Mouse (Mus musculus): ENCODE data around the gene Rab3c. TPM values are rescaled to one million over a fixed set of nuclear protein-coding genes. Genes with fewer than 3 reads are reported as not detected.
A peak's percentile ranks its signal among the peaks of the same experiment; 100 is the strongest.

Rab3c gene
- polyA plus RNA-seq, 1 experiment from 2014 or later: 0.39 TPM

DNA sequence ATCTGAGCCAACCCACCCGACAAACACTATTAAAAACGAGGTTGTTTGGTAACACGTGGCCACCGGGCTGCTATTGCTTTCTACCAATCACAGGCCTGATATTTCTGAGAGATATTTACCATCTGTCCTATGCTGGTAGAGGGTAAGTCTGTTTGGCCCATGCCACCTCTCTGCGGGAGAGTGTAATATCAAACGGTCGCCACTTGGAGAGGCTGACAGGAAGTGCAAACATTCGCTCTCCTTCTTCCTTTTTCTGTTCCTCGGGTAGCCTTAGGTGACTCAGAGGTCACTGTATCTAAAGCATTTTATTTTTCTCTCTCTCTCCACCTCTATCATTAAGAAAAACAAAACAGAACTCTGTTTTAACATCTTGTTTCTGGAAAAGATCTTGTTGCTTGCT, 241.6 kb downstream of the Rab3c start:
- Histone ChIP-seq H3K27ac (replicated peaks; ENCODE audit: low read depth, low read length) (no peak overlapping the region), H3K4me1 (ENCODE audit: control insufficient read depth, insufficient read depth, low read length) (no peaks in the 10 kb centered on the region), H3K4me2 (ENCODE audit: low read depth, severe bottlenecking) (no peak overlapping the region), H3K27me3 (ENCODE audit: control insufficient read depth, insufficient read depth, low read length) (no peaks in the 10 kb centered on the region), H3K4me3 (ENCODE audit: low read depth, low read length) (no peak overlapping the region), H3K36me3 (ENCODE audit: control insufficient read depth, insufficient read depth, low read length) (no peaks in the 10 kb centered on the region), H3K9me3 (ENCODE audit: control insufficient read depth, low read length) (no peaks in the 10 kb centered on the region), H3K9ac (ENCODE audit: low read length) (no peak overlapping the region)
- 84% methylated on average over 9 of the region's 9 CpGs for WGBS
- ATAC-seq (ENCODE audit: insufficient number of reproducible peaks, low FRiP score, low TSS enrichment, low read depth) (no peak), DNase-seq (ENCODE audit: low spot score) (no peak)

DNA sequence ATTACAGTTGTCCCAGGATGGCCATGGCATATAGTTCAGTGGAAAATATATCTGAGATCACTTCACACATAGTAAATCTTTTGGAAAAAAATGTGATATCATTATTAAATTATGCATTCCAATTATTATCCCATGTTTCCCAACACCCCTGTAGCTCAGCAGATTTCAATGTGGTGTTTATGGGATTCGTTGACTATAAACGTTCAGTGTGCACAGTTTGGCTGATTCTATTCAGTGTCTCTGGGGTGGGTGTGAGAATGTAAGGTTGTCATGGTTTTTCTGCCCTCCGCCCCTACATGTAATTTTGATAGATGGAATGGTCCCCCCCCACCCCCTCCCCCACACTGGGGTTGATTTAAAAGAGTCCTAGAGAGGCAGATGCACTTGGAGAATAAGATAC, 242.3 kb downstream of the Rab3c start:
- ATAC-seq (ENCODE audit: insufficient number of reproducible peaks, low FRiP score, low TSS enrichment, low read depth) (no peak), DNase-seq (ENCODE audit: low spot score) (no peak)
- Histone ChIP-seq H3K4me2 (ENCODE audit: low read depth, severe bottlenecking) (no peak overlapping the region), H3K4me3 (ENCODE audit: low read depth, low read length) (no peak overlapping the region), H3K4me1 (ENCODE audit: control insufficient read depth, insufficient read depth, low read length) (no peaks in the 10 kb centered on the region), H3K9ac (ENCODE audit: low read length) (no peak overlapping the region), H3K27ac (replicated peaks; ENCODE audit: low read depth, low read length) (no peak overlapping the region), H3K9me3 (ENCODE audit: control insufficient read depth, low read length) (no peaks in the 10 kb centered on the region), H3K27me3 (ENCODE audit: control insufficient read depth, insufficient read depth, low read length) (no peaks in the 10 kb centered on the region), H3K36me3 (ENCODE audit: control insufficient read depth, insufficient read depth, low read length) (no peaks in the 10 kb centered on the region)
- WGBS: 91% methylated on average over 3 of the region's 3 CpGs

DNA sequence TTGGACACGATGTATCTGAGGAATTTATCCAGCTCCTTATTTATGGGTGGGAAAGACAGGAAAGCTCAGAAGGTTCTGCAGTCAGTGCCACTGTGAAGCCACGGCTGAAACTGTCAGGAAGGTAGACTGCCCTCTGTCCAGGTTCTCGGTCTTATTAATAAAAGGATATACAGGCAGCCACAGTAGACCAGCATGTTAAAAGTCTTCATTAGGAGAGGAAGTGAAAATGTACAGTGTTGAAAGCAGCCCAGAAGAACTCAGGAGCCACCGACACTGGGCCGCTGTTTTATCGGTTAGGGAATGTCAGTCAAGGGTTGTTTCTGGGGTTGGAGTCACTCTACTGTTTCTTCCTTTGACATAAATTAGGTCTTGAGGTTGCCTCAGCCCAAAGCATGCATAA, 245.9 kb downstream of the Rab3c start:
- Histone ChIP-seq H3K4me3 (ENCODE audit: low read depth, low read length) (no peak overlapping the region), H3K27ac (replicated peaks; ENCODE audit: low read depth, low read length) (no peak overlapping the region), H3K9ac (ENCODE audit: low read length) (no peak overlapping the region), H3K4me1 (ENCODE audit: control insufficient read depth, insufficient read depth, low read length) (no peaks in the 10 kb centered on the region), H3K4me2 (ENCODE audit: low read depth, severe bottlenecking) (no peak overlapping the region), H3K27me3 (ENCODE audit: control insufficient read depth, insufficient read depth, low read length) (no peaks in the 10 kb centered on the region), H3K9me3 (ENCODE audit: control insufficient read depth, low read length) (no peaks in the 10 kb centered on the region), H3K36me3 (ENCODE audit: control insufficient read depth, insufficient read depth, low read length) (no peaks in the 10 kb centered on the region)
- DNase-seq (ENCODE audit: low spot score) (no peak), ATAC-seq (ENCODE audit: insufficient number of reproducible peaks, low FRiP score, low TSS enrichment, low read depth) (no peak)
- WGBS: 81% methylated on average over 6 of the region's 6 CpGs

DNA sequence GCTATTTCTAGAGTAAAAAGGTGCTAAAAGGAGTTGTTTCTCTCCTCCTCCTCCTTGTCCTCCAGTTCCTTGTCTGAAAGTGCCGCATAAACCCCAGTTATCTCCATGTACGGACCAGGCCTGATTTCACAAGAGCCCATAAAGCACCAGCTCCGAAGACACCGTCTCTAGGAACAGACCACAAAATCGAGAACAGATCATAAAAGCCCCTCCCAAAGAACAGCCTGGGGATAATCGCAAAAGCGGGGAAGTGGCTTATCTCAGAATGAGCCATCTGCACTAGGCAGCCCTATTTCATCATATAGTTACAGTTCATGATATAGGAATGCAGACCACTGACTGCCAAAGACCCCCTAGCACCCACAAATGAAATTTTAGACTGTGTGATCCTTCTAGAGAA, 246.8 kb downstream of the Rab3c start:
- H3K4me1 ChIP-seq (ENCODE audit: control insufficient read depth, insufficient read depth, low read length): no peaks in the 10 kb centered on the region
- ATAC-seq (ENCODE audit: insufficient number of reproducible peaks, low FRiP score, low TSS enrichment, low read depth) (no peak), DNase-seq (ENCODE audit: low spot score) (no peak)
- no peak overlapping the region for H3K4me2 ChIP-seq (ENCODE audit: low read depth, severe bottlenecking)
- WGBS: 62% methylated on average over 7 of the region's 7 CpGs
- H3K36me3 ChIP-seq (ENCODE audit: control insufficient read depth, insufficient read depth, low read length): no peaks in the 10 kb centered on the region
- H3K4me3 ChIP-seq (ENCODE audit: low read depth, low read length): no peak overlapping the region
- H3K27me3 ChIP-seq (ENCODE audit: control insufficient read depth, insufficient read depth, low read length): no peaks in the 10 kb centered on the region
- H3K9ac ChIP-seq (ENCODE audit: low read length): no peak overlapping the region
- H3K9me3 ChIP-seq (ENCODE audit: control insufficient read depth, low read length): no peaks in the 10 kb centered on the region
- H3K27ac ChIP-seq (replicated peaks; ENCODE audit: low read depth, low read length): no peak overlapping the region

DNA sequence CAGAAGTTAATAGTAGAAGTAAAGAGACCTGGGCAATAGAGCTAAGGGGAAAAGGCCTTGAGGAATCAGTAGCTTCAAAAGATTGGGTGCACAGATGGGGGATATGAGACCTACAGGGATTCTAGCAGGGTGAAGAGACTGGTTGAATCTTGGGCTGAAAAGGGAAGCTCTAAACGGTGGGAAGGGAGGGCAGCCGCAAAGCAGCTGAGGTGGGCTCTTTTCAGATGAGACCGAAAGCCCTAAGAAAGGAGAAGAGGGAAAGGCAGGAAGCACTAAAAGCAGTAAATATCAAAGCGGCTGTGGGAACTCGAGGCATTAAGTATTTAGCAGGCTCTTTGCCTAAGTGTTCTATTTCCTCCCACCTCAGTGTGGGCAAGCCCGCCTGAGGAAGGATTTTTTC, 248.9 kb downstream of the Rab3c start:
- no peak for DNase-seq (ENCODE audit: low spot score)
- ATAC-seq (ENCODE audit: insufficient number of reproducible peaks, low FRiP score, low TSS enrichment, low read depth): no peak
- Histone ChIP-seq H3K4me3 (ENCODE audit: low read depth, low read length) (no peak overlapping the region), H3K4me2 (ENCODE audit: low read depth, severe bottlenecking) (peak overlapping the region; percentile 10; the same call in 1 of the 2 replicates), H3K9ac (ENCODE audit: low read length) (no peak overlapping the region), H3K27ac (replicated peaks; ENCODE audit: low read depth, low read length) (peak overlapping the region; percentile 47; the same call in 1 of the 2 replicates), H3K36me3 (ENCODE audit: control insufficient read depth, insufficient read depth, low read length) (no peaks in the 10 kb centered on the region), H3K9me3 (ENCODE audit: control insufficient read depth, low read length) (no peaks in the 10 kb centered on the region), H3K27me3 (ENCODE audit: control insufficient read depth, insufficient read depth, low read length) (no peaks in the 10 kb centered on the region), H3K4me1 (ENCODE audit: control insufficient read depth, insufficient read depth, low read length) (no peaks in the 10 kb centered on the region)
- WGBS: 6% methylated on average over 6 of the region's 6 CpGs

DNA sequence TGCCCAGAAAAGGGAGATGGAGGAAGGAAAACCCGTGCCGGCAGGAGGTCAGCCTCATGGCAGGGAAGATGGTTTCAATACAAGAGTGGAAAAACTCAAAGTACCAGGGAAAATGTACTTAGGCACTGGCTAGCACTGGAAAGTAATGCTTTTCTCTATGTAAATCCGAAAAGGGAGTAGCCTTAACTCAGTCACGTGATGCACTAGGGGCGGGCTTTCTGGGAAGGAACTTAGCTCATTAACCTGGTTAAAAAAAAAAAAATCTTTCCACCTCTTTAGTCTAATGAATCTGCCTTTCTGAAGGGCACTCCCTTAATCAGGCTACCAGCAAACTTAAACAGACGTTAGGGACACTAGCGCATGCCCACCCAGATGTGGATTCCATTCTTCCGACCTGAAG, 249.7 kb downstream of the Rab3c start:
- Histone ChIP-seq H3K4me2 (ENCODE audit: low read depth, severe bottlenecking) (no peak overlapping the region), H3K27ac (replicated peaks; ENCODE audit: low read depth, low read length) (no peak overlapping the region), H3K36me3 (ENCODE audit: control insufficient read depth, insufficient read depth, low read length) (no peaks in the 10 kb centered on the region), H3K4me3 (ENCODE audit: low read depth, low read length) (no peak overlapping the region), H3K9me3 (ENCODE audit: control insufficient read depth, low read length) (no peaks in the 10 kb centered on the region), H3K9ac (ENCODE audit: low read length) (no peak overlapping the region), H3K27me3 (ENCODE audit: control insufficient read depth, insufficient read depth, low read length) (no peaks in the 10 kb centered on the region), H3K4me1 (ENCODE audit: control insufficient read depth, insufficient read depth, low read length) (no peaks in the 10 kb centered on the region)
- no peak for DNase-seq (ENCODE audit: low spot score)
- WGBS: 69% methylated on average over 8 of the region's 8 CpGs
- no peak for ATAC-seq (ENCODE audit: insufficient number of reproducible peaks, low FRiP score, low TSS enrichment, low read depth)

DNA sequence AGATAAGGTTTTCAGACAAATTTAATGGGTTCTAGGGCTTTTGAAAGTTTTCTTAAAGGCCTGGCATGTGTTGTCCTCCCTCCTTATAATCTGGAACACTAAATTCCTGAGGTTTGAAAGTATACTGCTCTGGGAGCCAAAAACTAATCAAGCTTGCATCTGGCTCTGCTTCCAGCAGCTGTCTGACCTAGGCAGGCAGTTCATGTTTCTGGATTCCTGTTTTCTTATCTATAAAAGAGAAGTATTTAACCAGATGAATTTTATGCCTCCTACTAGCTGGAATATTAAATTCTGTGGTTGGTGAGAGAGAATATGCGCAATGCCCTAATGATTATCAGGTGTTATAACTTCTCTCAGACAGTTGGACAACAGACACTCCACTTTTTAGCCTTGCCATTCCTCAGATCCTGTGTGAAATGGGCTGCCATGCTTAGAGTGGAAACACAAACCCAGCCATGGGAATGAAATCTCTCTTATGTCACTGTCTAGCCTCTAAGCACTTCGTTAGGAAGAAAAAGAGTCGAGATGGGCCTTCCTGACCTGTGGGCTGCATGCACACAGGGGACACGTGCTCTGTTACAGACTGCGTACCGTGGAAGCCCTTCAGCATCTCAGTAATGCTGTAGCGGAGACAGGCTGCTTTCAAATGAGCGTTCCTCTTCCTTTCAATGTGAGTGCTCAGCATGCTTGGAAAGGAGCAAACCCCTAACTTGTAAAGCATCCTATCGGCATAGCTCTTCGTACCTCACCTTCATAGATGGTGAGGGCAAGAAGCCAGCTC, 256.2 kb downstream of the Rab3c start:
- Histone ChIP-seq H3K4me3 (ENCODE audit: low read depth, low read length) (no peak overlapping the region), H3K4me1 (ENCODE audit: control insufficient read depth, insufficient read depth, low read length) (0 out of 2 replicates have a peak, but pooled peaks cover 3% of the 10 kb centered on the region), H3K36me3 (ENCODE audit: control insufficient read depth, insufficient read depth, low read length) (no peaks in the 10 kb centered on the region), H3K9me3 (ENCODE audit: control insufficient read depth, low read length) (no peaks in the 10 kb centered on the region), H3K27ac (replicated peaks; ENCODE audit: low read depth, low read length) (no peak overlapping the region), H3K4me2 (ENCODE audit: low read depth, severe bottlenecking) (no peak overlapping the region), H3K9ac (ENCODE audit: low read length) (no peak overlapping the region), H3K27me3 (ENCODE audit: control insufficient read depth, insufficient read depth, low read length) (no peaks in the 10 kb centered on the region)
- ATAC-seq (ENCODE audit: insufficient number of reproducible peaks, low FRiP score, low TSS enrichment, low read depth) (no peak), DNase-seq (ENCODE audit: low spot score) (no peak)
- WGBS: 76% methylated on average over 10 of the region's 10 CpGs

DNA sequence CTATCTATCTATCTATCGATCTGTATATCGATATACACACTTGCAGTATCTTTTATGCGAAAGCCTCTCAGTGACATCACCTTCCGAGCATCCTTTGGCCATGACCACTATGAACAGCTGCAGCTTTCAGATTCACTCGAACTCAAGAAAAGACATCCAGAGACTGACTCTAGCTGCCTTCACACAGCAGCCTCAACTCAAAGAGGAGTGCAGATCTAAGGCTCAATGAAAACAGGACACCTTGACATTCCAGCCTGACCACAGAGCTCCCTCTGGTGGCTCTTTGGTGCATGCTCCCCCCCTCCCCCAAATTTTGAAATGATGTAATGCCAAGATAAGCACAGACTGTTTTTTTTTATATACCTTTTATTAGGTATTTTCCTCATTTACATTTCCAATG, 257.8 kb downstream of the Rab3c start:
- ATAC-seq (ENCODE audit: insufficient number of reproducible peaks, low FRiP score, low TSS enrichment, low read depth) (no peak), DNase-seq (ENCODE audit: low spot score) (peak; percentile 65)
- Histone ChIP-seq H3K9ac (ENCODE audit: low read length) (no peak overlapping the region), H3K27me3 (ENCODE audit: control insufficient read depth, insufficient read depth, low read length) (no peaks in the 10 kb centered on the region), H3K9me3 (ENCODE audit: control insufficient read depth, low read length) (no peaks in the 10 kb centered on the region), H3K4me3 (ENCODE audit: low read depth, low read length) (no peak overlapping the region), H3K4me2 (ENCODE audit: low read depth, severe bottlenecking) (no peak overlapping the region), H3K4me1 (ENCODE audit: control insufficient read depth, insufficient read depth, low read length) (peaks cover 5% of the 10 kb centered on the region; the same call in 1 of the 2 replicates), H3K27ac (replicated peaks; ENCODE audit: low read depth, low read length) (no peak overlapping the region), H3K36me3 (ENCODE audit: control insufficient read depth, insufficient read depth, low read length) (no peaks in the 10 kb centered on the region)
- 81% methylated on average over 5 of the region's 5 CpGs for WGBS

DNA sequence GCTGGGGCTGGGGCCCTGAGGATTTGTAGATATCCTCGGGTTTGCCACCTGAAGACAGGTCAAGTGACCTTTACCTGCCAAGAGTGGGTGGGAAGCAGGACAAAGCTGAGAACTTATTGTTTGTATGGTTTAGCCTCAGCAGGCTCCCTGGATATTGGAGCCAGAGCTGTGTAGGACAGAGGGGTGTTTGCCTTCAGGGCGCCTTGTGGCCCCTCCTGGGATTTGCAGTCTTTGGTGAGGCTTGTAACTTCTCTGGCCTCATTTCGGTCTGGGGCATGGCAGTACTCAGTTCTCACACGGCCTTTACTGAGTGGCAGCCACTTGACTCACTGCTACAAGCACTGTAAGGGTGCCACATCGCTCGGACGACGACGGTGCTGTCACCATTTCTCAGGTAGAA, 261.0 kb downstream of the Rab3c start:
- no peaks in the 10 kb centered on the region for H3K9me3 ChIP-seq (ENCODE audit: control insufficient read depth, low read length)
- H3K27ac ChIP-seq (replicated peaks; ENCODE audit: low read depth, low read length): no peak overlapping the region
- H3K36me3 ChIP-seq (ENCODE audit: control insufficient read depth, insufficient read depth, low read length): no peaks in the 10 kb centered on the region
- no peak for DNase-seq (ENCODE audit: low spot score)
- H3K9ac ChIP-seq (ENCODE audit: low read length): no peak overlapping the region
- no peak overlapping the region for H3K4me2 ChIP-seq (ENCODE audit: low read depth, severe bottlenecking)
- peak; percentile 15; the same call in 1 of the 2 replicates for ATAC-seq (ENCODE audit: insufficient number of reproducible peaks, low FRiP score, low TSS enrichment, low read depth)
- no peaks in the 10 kb centered on the region for H3K27me3 ChIP-seq (ENCODE audit: control insufficient read depth, insufficient read depth, low read length)
- WGBS: 35% methylated on average over 9 of the region's 9 CpGs
- H3K4me3 ChIP-seq (ENCODE audit: low read depth, low read length): no peak overlapping the region
- H3K4me1 ChIP-seq (ENCODE audit: control insufficient read depth, insufficient read depth, low read length): peaks cover 4% of the 10 kb centered on the region; the same call in 1 of the 2 replicates
